Comparison of ENCODE assay signal across 8 mouse cellular contexts in genomic region chr12:3427891-3428775, GRCm38 (mm10). TPM values are rescaled to one million over a fixed set of nuclear protein-coding genes. Genes with fewer than 3 reads are reported as not detected.
DNase-seq lines count a peak whose midpoint lies in the region; ATAC-seq and TF ChIP-seq lines count a peak whose summit lies in the region.

No protein-coding gene starts in this region.

- peaks cover 6% of the 10 kb centered on the region for H3K4me1 ChIP-seq in heart, adult 2 months (ENCODE audit: control insufficient read depth, insufficient read depth, low read length)
- H3K4me1 ChIP-seq in E14TG2a.4 (replicated peaks; ENCODE audit: low read depth, low read length): peaks cover 69% of the 10 kb centered on the region
- H3K4me1 ChIP-seq in forebrain, embryonic 16.5 days (replicated peaks; ENCODE audit: control insufficient read depth, insufficient read depth, low read length): peaks cover 16% of the 10 kb centered on the region
- H3K4me1 ChIP-seq in liver, embryonic 16.5 days (ENCODE audit: control insufficient read depth, low read depth, low read length): peaks cover 29% of the 10 kb centered on the region

- no peak for TF ChIP-seq EP300 in heart, adult 2 months (IDR thresholded peaks at IDR 0.05; ENCODE audit: insufficient read depth, low read depth, low read length)

- H3K9ac ChIP-seq in heart, adult 2 months (ENCODE audit: low read depth, low read length): no peak overlapping the region
- H3K9ac ChIP-seq in forebrain, embryonic 16.5 days (replicated peaks; ENCODE audit: low read depth, low read length): no peak overlapping the region
- H3K9ac ChIP-seq in liver, embryonic 16.5 days (ENCODE audit: low read depth, low read length): peak overlapping the region; percentile 99

- TF ChIP-seq CTCF in heart, adult 2 months (IDR thresholded peaks at IDR 0.05): peak; percentile 20; the same call in 1 of the 2 replicates
- TF ChIP-seq CTCF in E14TG2a.4 (conservative IDR thresholded peaks at IDR 0.05; ENCODE audit: low read length): no peak

- no peaks in the 10 kb centered on the region for H3K36me3 ChIP-seq in heart, adult 2 months (ENCODE audit: control insufficient read depth, insufficient read depth, low read length)
- peaks cover 42% of the 10 kb centered on the region for H3K36me3 ChIP-seq in E14TG2a.4 (ENCODE audit: insufficient read depth, low read length)
- no peaks in the 10 kb centered on the region for H3K36me3 ChIP-seq in forebrain, embryonic 16.5 days (ENCODE audit: control insufficient read depth, insufficient read depth)
- no peaks in the 10 kb centered on the region for H3K36me3 ChIP-seq in liver, embryonic 16.5 days (ENCODE audit: control insufficient read depth, insufficient read depth)

- H3K27me3 ChIP-seq in heart, adult 2 months (ENCODE audit: control insufficient read depth, insufficient read depth, low read length): no peaks in the 10 kb centered on the region
- H3K27me3 ChIP-seq in E14TG2a.4 (ENCODE audit: insufficient read depth, low read length): no peaks in the 10 kb centered on the region
- no peaks in the 10 kb centered on the region for H3K27me3 ChIP-seq in forebrain, embryonic 16.5 days (replicated peaks; ENCODE audit: control insufficient read depth, insufficient read depth, low read length)
- H3K27me3 ChIP-seq in liver, embryonic 16.5 days (ENCODE audit: control insufficient read depth, insufficient read depth, low read depth, low read length): no peaks in the 10 kb centered on the region

- peak overlapping the region; percentile 71 for H3K4me3 ChIP-seq in heart, adult 2 months
- H3K4me3 ChIP-seq in E14TG2a.4 (replicated peaks; ENCODE audit: low read length): peak overlapping the region; percentile 99
- peak overlapping the region; percentile 99 for H3K4me3 ChIP-seq in forebrain, embryonic 16.5 days (replicated peaks; ENCODE audit: low read length)
- H3K4me3 ChIP-seq in liver, embryonic 16.5 days (ENCODE audit: low read depth, low read length): peak overlapping the region; percentile 98

- intact Hi-C loops in heart, adult 2 months (cut with DNase I): loop anchor here (2.0 to 5.0 kb wide), 4 partner anchors 61 to 193 kb away; partner anchors contain the start of genes Dtnb and Kif3c
- intact Hi-C loops in heart, postnatal 14 days (cut with DNase I): no loop called here

- peaks cover 5% of the 10 kb centered on the region for H3K79me2 ChIP-seq in heart, adult 2 months (replicated peaks; ENCODE audit: control insufficient read depth, insufficient read depth, low read length)

- 59% methylated on average over 11 of the region's 11 CpGs for WGBS in heart, adult 2 months
- whole genome bisulfite sequencing in forebrain, embryonic 16.5 days: 71% methylated on average over 11 of the region's 11 CpGs
- 44% methylated on average over 11 of the region's 11 CpGs for WGBS in liver, embryonic 16.5 days (ENCODE audit: insufficient replicate concordance)

- ATAC-seq in forebrain, embryonic 16.5 days: no peak
- no peak for ATAC-seq in liver, embryonic 16.5 days (ENCODE audit: low read depth)

- H3K9me3 ChIP-seq in E14TG2a.4 (ENCODE audit: low read length): no peaks in the 10 kb centered on the region
- no peaks in the 10 kb centered on the region for H3K9me3 ChIP-seq in forebrain, embryonic 16.5 days (ENCODE audit: control insufficient read depth, low read length)
- H3K9me3 ChIP-seq in liver, embryonic 16.5 days (replicated peaks; ENCODE audit: control insufficient read depth, low read length): no peaks in the 10 kb centered on the region

- H3K4me2 ChIP-seq in forebrain, embryonic 16.5 days (ENCODE audit: low read length): peak overlapping the region; percentile 59
- H3K4me2 ChIP-seq in liver, embryonic 16.5 days (ENCODE audit: low read depth, low read length): peak overlapping the region; percentile 90

- H3K27ac ChIP-seq in heart, adult 2 months: peak overlapping the region; percentile 88; the same call in 1 of the 2 replicates
- H3K27ac ChIP-seq in forebrain, embryonic 16.5 days (ENCODE audit: low read length): no peak overlapping the region; the same call in 1 of the 2 replicates
- H3K27ac ChIP-seq in liver, embryonic 16.5 days (ENCODE audit: low read length): peak overlapping the region; percentile 98

- no peak for TF ChIP-seq POLR2A in heart, adult 2 months (IDR thresholded peaks at IDR 0.05; ENCODE audit: insufficient read depth, low read depth, low read length)

- DNase-seq in heart, adult 2 months: no peak
- DNase-seq in heart, postnatal 14 days: no peak
- DNase-seq in ovary, postnatal 36 days (ENCODE audit: low spot score): no peak
- no peak for DNase-seq in layer of hippocampus, postnatal 10 days (ENCODE audit: low spot score in 2 of 2)
- no peak for DNase-seq in yolk sac, embryonic 10.5 days (ENCODE audit: low spot score)

RNA-seq across cellular contexts. Expression of gene Asxl2, which starts 1.5 kb away (rescaled TPM):
- 10 to 100 TPM; 18.8 to 21.9 TPM for total RNA-seq in heart, adult 2 months (2021)
- 4.0 and 7.8 TPM in 2 replicates for polyA plus RNA-seq in heart, adult 2 months (2012; rRNA removed)
- total RNA-seq in heart, postnatal 14 days (2021): 10 to 100 TPM; 26.1 to 26.4 TPM
- 13.2 and 15.7 TPM in 2 replicates for polyA plus RNA-seq in forebrain, embryonic 16.5 days (2015; fragmentation: Nextera tagmentation; extraction: Ambion mirVana)
- polyA plus RNA-seq in liver, embryonic 16.5 days (2015; fragmentation: Nextera tagmentation; extraction: Ambion mirVana): 8.7 and 10.3 TPM in 2 replicates
- total RNA-seq in layer of hippocampus, postnatal 10 days (2021): 10 to 100 TPM; 27.0 to 27.8 TPM
